Mouse (Mus musculus) liver, adult (tissue): ENCODE measurements around the gene Usp20.

Experiments
- GATA4 ChIP-seq: IDR thresholded peaks from 2 replicates; pipeline ENCODE4 v1.6.1; 2014; ENCODE audit warnings: mild to moderate bottlenecking, low read length; ENCODE audit not compliant: insufficient replicate concordance

The Usp20 gene

GRCm38 (mm10) chr2:30981790-30982513 is at the start of gene Usp20, which contains the start of gene BC005624:
Gene Usp20, plus strand, starts transcription at chr2:30982279.
Gene BC005624, minus strand, starts transcription at chr2:30982201.
- TF ChIP-seq GATA4 = no peak

GRCm38 (mm10) chr2:30933032-30933431 is 49.0 kb upstream of the Usp20 start:
- TF ChIP-seq GATA4 = no peak

DNA sequence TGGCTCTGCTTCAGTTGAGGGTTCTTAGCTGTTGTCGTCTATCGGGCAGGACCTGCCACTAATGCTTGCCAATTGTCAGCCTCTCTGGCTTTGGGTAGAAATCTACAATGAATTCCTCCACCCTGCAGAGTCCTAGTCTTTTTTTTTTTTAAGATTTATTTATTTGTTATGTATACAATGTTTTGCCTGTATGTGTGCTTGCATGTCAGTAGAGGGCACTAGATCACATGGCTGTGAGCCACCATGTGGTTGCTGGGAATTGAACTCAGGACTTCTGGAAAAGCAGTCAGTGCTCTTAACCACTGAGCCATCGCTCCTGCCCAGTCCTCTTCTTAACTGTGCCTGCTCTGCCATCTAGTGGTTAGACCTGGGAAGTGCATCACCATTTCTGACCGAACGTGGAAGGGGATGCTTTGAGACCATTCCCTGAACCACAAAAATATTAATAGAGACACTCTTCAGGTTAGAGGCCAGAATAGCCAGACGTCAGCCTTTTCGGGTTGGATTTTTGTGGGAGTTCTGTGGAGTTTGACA is 48.1 kb upstream of the Usp20 start:
- TF ChIP-seq GATA4 = no peak

DNA sequence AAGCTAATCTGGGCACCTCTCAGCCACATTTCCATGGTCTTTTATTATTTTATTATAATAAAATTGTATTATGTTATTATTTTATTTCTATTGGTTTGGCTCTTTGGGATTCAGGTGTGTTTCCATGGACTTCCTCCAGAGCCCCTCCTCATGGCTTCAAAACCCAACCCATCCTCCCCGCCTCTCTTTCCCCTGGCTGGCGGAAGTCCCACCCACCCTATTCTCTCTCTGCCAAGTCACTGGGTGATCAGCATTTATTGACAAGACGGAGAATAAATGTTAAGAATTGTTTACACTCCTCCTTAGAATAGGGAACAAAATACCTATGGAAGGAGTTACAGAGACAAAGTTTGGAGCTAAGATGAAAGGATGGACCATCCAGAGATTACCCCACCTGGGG is 45.3 kb upstream of the Usp20 start:
- no peak for TF ChIP-seq GATA4

- TF ChIP-seq GATA4 = no peak
Measured at GRCm38 (mm10) chr2:30937731-30938130, 44.3 kb upstream of the Usp20 start.

- no peak for TF ChIP-seq GATA4
Measured at GRCm38 (mm10) chr2:30938574-30938991, 43.5 kb upstream of the Usp20 start.

DNA sequence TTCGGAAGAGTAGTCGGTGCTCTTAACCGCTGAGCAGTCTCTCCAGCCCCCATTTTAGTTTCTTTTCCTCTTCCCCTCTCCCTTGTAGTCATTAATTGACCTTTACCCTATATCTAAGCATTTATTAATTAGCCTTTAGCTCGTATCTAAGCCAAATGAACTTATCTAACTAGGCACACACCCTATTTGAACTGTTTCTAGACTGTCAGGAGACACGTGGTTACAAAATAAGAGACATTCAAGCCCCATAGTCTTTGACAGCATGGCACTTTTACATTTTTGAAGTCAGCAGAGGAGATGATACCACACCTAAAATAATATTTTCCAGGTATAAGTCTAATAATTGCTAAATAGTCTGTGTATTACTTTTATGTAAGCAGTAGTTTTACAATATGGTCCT is 40.5 kb upstream of the Usp20 start:
- TF ChIP-seq GATA4 = no peak

DNA sequence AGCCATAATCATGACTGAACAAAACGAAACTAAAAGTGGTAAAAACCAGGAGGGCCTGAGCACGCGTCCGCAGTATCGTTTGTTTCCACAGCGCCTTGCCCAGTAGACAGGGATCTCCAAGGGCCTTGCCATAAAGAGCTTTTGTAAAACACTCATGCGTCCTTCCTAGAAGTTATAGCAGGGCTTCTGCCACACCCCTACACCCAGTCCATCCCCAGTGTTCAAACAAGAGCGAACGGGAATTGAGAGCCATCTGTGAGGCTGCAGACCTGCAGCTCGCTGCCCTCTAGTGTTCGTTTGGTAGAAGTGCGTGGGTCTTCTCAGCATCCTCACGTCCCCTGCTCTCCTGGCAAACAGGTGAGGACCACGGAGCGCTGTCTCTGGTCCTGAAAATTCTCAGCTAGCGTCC is 39.5 kb upstream of the Usp20 start:
- no peak for TF ChIP-seq GATA4

- TF ChIP-seq GATA4 = no peak
Measured at GRCm38 (mm10) chr2:30952457-30952823, 29.6 kb upstream of the Usp20 start.

- no peak for TF ChIP-seq GATA4
Measured at GRCm38 (mm10) chr2:30952824-30953490, 29.1 kb upstream of the Usp20 start, which contains the start of gene Tor1b. Gene Tor1b, plus strand, starts transcription at chr2:30952959.

- no peak for TF ChIP-seq GATA4
Measured at GRCm38 (mm10) chr2:30954797-30955196, 27.3 kb upstream of the Usp20 start.

DNA sequence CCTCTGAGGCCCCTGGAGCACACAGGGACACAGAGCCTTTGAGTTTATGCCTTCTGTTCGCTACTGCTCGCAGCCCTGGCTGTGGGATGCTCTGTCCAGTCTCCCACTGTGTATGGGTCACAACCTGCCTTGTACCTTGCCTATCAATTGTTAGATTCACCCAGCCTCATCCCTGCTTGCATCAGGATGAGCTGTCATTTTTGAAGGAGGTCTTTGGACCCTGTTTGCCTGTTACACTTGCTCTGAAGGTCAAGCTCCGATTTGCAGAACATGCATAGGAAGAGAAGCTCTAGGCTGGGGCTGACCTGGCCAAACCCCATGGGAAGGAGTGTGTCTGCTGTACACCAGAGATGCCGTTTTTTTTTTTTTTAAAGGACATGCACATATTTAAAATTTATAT is 24.6 kb upstream of the Usp20 start:
- no peak for TF ChIP-seq GATA4

DNA sequence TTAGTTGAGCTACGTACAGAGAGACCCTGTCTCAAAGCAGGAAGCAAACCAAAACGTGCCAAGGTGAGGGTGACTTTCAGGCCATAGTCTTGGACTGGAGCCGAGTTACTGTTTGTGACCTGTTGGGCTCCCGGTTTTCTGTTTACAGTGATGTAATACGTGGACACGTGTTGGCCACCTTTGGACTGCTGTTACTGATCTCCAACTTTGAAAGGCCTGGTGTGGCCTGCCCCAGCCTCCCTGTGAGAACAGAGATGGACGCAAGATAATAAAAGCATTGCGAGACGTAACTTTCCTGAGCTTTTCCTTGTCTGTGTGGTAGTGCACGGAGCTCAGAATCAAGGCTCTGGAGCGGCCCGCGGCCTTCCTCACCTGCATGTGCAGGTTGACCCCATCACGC is 23.4 kb upstream of the Usp20 start:
- TF ChIP-seq GATA4 = peak; percentile 62; the same call in 1 of the 2 replicates

GRCm38 (mm10) chr2:30959856-30960255 is 22.2 kb upstream of the Usp20 start:
- no peak for TF ChIP-seq GATA4

DNA sequence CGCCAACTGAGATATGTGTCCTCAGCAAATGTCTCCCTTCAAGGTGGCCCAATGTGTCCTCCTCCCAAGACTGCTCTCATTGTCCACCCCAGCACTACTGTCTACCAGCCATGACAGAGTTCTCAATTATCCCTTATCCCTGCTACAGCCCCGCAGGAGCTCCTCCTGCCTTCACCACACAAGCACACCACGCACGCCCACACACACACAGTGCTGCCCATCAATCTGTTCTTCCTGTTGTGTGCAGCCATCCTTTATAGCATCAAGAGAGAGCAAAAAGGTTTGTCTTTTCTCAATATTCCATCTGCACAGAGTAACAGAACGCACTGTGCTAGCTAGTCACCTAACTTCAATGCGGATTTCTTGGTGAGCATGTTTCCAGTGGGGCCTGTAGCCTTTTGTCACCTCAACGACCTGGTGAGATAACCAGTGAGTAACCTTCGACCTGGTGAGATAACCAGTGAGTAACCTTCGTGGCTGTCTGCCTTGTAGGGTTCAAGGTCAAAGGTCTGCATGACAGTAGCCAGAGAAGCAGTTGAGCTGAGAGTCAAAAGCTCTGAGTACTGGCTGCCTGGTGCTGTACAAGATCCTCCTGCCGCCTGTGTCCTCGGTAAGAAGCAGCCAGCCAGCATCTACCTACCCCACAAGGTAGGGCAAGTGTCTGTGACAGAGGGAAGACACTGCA is 19.4 kb upstream of the Usp20 start:
- peak; percentile 68 for TF ChIP-seq GATA4

DNA sequence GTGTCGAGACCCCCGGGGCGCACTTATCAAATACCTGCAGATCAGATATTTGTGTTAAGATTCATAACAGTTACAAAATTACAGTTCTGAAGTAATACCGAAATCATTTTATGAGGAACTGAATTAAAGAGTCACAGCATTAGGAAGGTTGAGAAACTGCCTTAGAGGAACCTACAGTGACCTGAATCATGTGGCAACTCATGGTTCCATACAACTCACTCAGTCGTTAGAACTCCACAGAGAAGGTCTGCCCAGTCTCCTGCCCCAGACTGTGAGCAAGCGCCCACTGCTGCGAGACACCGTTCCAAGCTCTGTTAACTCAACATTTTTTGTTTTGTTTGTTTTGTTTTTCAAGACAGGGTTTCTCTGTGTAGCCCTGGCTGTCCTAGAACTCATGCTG is 16.5 kb upstream of the Usp20 start:
- no peak for TF ChIP-seq GATA4
